Comparison of ENCODE assay signal across 12 mouse cellular contexts in the genomic region with DNA sequence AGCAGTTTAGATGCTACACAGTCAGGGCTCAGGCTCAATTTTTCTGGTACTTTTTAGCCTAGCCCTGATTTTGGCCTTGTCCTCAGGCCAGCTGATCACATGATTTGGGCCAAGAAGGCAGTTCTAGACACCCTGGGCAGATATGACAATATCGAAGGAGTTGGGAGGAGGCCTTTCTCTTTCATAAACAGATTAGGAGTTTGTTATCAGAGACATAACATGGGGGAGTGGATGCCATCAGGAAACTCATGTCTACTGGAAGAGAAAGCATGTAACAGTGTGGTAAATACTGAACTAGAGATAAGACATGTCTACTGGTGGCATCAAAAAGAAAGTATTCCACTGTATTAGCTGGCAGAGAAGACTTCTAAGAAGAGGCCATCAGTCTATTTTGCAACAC.
"Had no signal": no experiment of that assay in that cellular context is flagged by ENCODE, and none has a peak within 500 bp of the region (broad histone marks: within the 10 kb centered on the region; RNA-seq: fewer than 3 reads in every experiment).

No protein-coding gene starts in this region.

- DNase-seq: kidney, adult 11 months; kidney, postnatal 14 days; midbrain, embryonic 14.5 days; right cerebral cortex, adult 18-20 months; right cerebral cortex, postnatal 25 days; thymus, adult 18-20 months; thymus, postnatal 14 days had no signal

- H3K27me3 ChIP-seq: limb, embryonic 12.5 days; lung, embryonic 15.5 days; neural tube, embryonic 15.5 days had no signal

- H3K9me3 ChIP-seq: limb, embryonic 12.5 days; lung, embryonic 15.5 days; midbrain, embryonic 10.5 days; neural tube, embryonic 15.5 days had no signal

- H3K4me3 ChIP-seq: limb, embryonic 12.5 days; lung, embryonic 15.5 days; midbrain, embryonic 10.5 days; myocyte; neural tube, embryonic 15.5 days had no signal

- H3K4me1 ChIP-seq: limb, embryonic 12.5 days; midbrain, embryonic 10.5 days; neural tube, embryonic 15.5 days had no signal

- H3K9ac ChIP-seq: limb, embryonic 12.5 days; lung, embryonic 15.5 days; neural tube, embryonic 15.5 days had no signal

- H3K27ac ChIP-seq: limb, embryonic 12.5 days; lung, embryonic 15.5 days; midbrain, embryonic 10.5 days; neural tube, embryonic 15.5 days had no signal

- H3K4me2 ChIP-seq: limb, embryonic 12.5 days; lung, embryonic 15.5 days; neural tube, embryonic 15.5 days had no signal

- H3K36me3 ChIP-seq: midbrain, embryonic 10.5 days had no signal
